Mouse (Mus musculus) liver, embryonic 14.5 days (tissue): ENCODE measurements around the gene Foxf1.

Experiments used
- CTCF ChIP-seq: IDR thresholded peaks from 2 replicates; pipeline ENCODE4 v1.5.1; 2016; ENCODE audit warnings: antibody characterized with exemption, low read depth, control low read depth
- EP300 ChIP-seq: IDR thresholded peaks from 2 replicates; pipeline ENCODE4 v1.6.1; 2016; ENCODE audit warnings: antibody characterized with exemption, low read depth

DNA sequence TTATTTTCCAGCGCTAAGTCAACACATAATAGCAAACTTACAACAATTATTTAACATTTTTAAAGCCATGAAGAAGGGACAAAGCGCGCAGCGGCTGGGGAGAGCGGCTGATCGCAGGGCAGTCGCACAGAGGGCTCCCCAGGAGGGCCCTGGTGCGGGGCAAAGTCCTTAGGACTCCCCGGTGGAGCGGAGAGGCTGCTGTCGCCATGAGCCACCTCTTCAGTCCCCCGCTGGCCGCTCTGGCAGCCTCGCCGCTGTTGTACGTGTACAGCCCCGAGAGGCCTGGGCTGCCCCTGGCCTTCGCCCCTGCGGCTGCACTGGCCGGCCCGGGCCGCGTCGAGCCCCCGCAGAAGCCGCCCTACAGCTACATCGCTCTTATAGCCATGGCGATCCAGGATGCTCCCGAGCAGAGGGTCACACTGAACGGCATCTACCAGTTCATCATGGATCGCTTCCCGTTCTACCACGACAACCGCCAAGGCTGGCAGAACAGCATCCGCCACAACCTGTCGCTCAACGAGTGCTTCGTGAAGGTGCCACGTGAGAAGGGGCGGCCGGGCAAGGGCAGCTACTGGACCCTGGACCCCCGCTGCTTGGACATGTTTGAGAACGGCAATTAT is 43.7 kb downstream of the Foxf1 start, which contains the start of gene Foxl1:
- no peak for TF ChIP-seq CTCF
- TF ChIP-seq EP300: no peak
